Mouse (Mus musculus): ENCODE measurements around the gene Reep6.

DNA sequence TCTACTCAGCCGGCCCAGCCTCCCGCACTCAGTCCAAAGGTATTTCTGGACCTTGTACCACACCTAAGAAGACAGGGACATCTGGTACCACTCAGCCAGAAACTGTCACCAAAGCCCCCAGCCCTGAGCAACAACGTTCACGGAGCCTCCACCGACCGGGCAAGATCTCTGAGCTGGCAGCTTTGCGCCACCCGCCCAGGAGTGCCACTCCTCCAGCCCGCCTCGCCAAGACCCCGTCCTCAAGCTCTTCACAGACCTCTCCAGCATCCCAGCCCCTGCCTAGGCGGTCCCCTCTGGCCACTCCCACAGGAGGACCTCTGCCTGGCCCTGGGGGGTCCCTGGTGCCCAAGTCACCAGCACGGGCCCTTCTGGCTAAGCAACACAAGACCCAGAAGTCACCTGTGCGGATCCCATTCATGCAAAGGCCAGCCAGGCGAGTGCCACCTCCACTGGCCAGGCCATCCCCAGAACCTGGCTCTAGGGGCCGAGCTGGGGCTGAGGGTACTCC lies 15.2 kb upstream of the Reep6 start:
- TF ChIP-seq CTCF (IDR thresholded peaks at IDR 0.05; ENCODE audit: low read depth, low read length) (no peak), POLR2A (IDR thresholded peaks at IDR 0.05; ENCODE audit: extremely low read depth, insufficient read depth, low read length) (no peak)

All from liver, adult 2 months (tissue).